Mouse (Mus musculus) 416B (cell line): ENCODE measurements around the gene Serpine1.
"Not testable (repeated sequence)": the region's sequence is repeated elsewhere in the genome, so short reads cannot be mapped to it uniquely, and the experiment has no call there.

ENCODE experiments used
- DNase-seq: peaks from one replicate; pipeline ENCODE4 v3.0.0; 2011; ENCODE audit warnings: low read depth

The Serpine1 gene

GRCm38 (mm10) chr5:137072079-137072960, at the start of gene Serpine1:
Gene Serpine1 (minus strand): TSS chr5:137072268.
- peak; percentile 53 for DNase-seq

- DNase-seq = no peak
Observed at GRCm38 (mm10) chr5:137121280-137121679, 49.2 kb upstream of the Serpine1 start.

- no peak for DNase-seq
Observed at GRCm38 (mm10) chr5:137118878-137119277, 46.8 kb upstream of the Serpine1 start.

GRCm38 (mm10) chr5:137117994-137118393, 45.9 kb upstream of the Serpine1 start:
- DNase-seq = not testable (repeated sequence)

GRCm38 (mm10) chr5:137116987-137117386, 44.9 kb upstream of the Serpine1 start:
- no peak for DNase-seq

- peak; percentile 85 for DNase-seq
Observed at GRCm38 (mm10) chr5:137115866-137116847, 44.1 kb upstream of the Serpine1 start, which contains the start of gene Trim56. Gene Trim56 (minus strand): TSS chr5:137116209.

GRCm38 (mm10) chr5:137114891-137115561, 43.0 kb upstream of the Serpine1 start:
- DNase-seq = no peak

GRCm38 (mm10) chr5:137111542-137112408, 39.7 kb upstream of the Serpine1 start:
- DNase-seq = no peak

GRCm38 (mm10) chr5:137110863-137111262, 38.8 kb upstream of the Serpine1 start:
- no peak for DNase-seq

GRCm38 (mm10) chr5:137109941-137110593, 38.0 kb upstream of the Serpine1 start:
- DNase-seq = no peak

- no peak for DNase-seq
Observed at GRCm38 (mm10) chr5:137108111-137108510, 36.0 kb upstream of the Serpine1 start.

- no peak for DNase-seq
Observed at GRCm38 (mm10) chr5:137107670-137108069, 35.6 kb upstream of the Serpine1 start.

GRCm38 (mm10) chr5:137107024-137107423, 35.0 kb upstream of the Serpine1 start:
- peak; percentile 92 for DNase-seq

GRCm38 (mm10) chr5:137106434-137106833, 34.4 kb upstream of the Serpine1 start:
- DNase-seq = peak; percentile 28

GRCm38 (mm10) chr5:137103969-137104368, 31.9 kb upstream of the Serpine1 start:
- DNase-seq = peak; percentile 40

GRCm38 (mm10) chr5:137102575-137103522, 30.8 kb upstream of the Serpine1 start:
- peak; percentile 95 for DNase-seq

- no peak for DNase-seq
Observed at GRCm38 (mm10) chr5:137102078-137102477, 30.0 kb upstream of the Serpine1 start.

GRCm38 (mm10) chr5:137100660-137101059, 28.6 kb upstream of the Serpine1 start:
- peak; percentile 51 for DNase-seq

GRCm38 (mm10) chr5:137098418-137098817, 26.4 kb upstream of the Serpine1 start:
- peak; percentile 84 for DNase-seq
